Mouse (Mus musculus) MN1 (cell line): ENCODE results near the gene Usp44.

Experiments used
- DNase-seq: peaks from one replicate; pipeline ENCODE4 v3.0.0-alpha.2; 2016; ENCODE audit warnings: low spot score

Gene Usp44

GRCm38 (mm10) chr10:93846706-93847105, 15.4 kb downstream of the Usp44 start:
- DNase-seq = no peak

- DNase-seq = no peak
Observed at GRCm38 (mm10) chr10:93855126-93855525, 23.8 kb downstream of the Usp44 start.

- no peak for DNase-seq
Observed at GRCm38 (mm10) chr10:93856095-93856494, 24.7 kb downstream of the Usp44 start.

- DNase-seq = no peak
Observed at GRCm38 (mm10) chr10:93868401-93868800, 37.0 kb downstream of the Usp44 start.

GRCm38 (mm10) chr10:93868886-93869285, 37.5 kb downstream of the Usp44 start:
- DNase-seq = no peak

- DNase-seq = no peak
Observed at GRCm38 (mm10) chr10:93876772-93877171, 45.4 kb downstream of the Usp44 start.

GRCm38 (mm10) chr10:93878732-93879131, 47.4 kb downstream of the Usp44 start:
- DNase-seq = no peak

GRCm38 (mm10) chr10:93881918-93882317, 50.6 kb downstream of the Usp44 start:
- DNase-seq = no peak

- no peak for DNase-seq
Observed at GRCm38 (mm10) chr10:93882738-93883364, 51.5 kb downstream of the Usp44 start.

- DNase-seq = no peak
Observed at GRCm38 (mm10) chr10:93885839-93886477, 54.6 kb downstream of the Usp44 start.

- no peak for DNase-seq
Observed at GRCm38 (mm10) chr10:93888590-93888934, 57.2 kb downstream of the Usp44 start.

GRCm38 (mm10) chr10:93888935-93889578, 57.7 kb downstream of the Usp44 start:
- DNase-seq = peak; percentile 59

GRCm38 (mm10) chr10:93889579-93889950, 58.2 kb downstream of the Usp44 start:
- DNase-seq = peak; percentile 95

GRCm38 (mm10) chr10:93889976-93890375, 58.6 kb downstream of the Usp44 start:
- DNase-seq = peak; percentile 78

- DNase-seq = peak; percentile 25
Observed at GRCm38 (mm10) chr10:93890565-93890964, 59.2 kb downstream of the Usp44 start.

- no peak for DNase-seq
Observed at GRCm38 (mm10) chr10:93891031-93891430, 59.7 kb downstream of the Usp44 start.

GRCm38 (mm10) chr10:93892551-93892950, 61.2 kb downstream of the Usp44 start:
- no peak for DNase-seq

GRCm38 (mm10) chr10:93897043-93897646, 65.8 kb downstream of the Usp44 start, which contains the start of gene Metap2:
TSS of gene Metap2 (minus strand) at chr10:93897093.
- no peak for DNase-seq

- no peak for DNase-seq
Observed at GRCm38 (mm10) chr10:93899303-93899702, 67.9 kb downstream of the Usp44 start.

- no peak for DNase-seq
Observed at GRCm38 (mm10) chr10:93899907-93900306, 68.6 kb downstream of the Usp44 start.

GRCm38 (mm10) chr10:93907376-93907775, 76.0 kb downstream of the Usp44 start:
- DNase-seq = no peak
